In the genomic region with DNA sequence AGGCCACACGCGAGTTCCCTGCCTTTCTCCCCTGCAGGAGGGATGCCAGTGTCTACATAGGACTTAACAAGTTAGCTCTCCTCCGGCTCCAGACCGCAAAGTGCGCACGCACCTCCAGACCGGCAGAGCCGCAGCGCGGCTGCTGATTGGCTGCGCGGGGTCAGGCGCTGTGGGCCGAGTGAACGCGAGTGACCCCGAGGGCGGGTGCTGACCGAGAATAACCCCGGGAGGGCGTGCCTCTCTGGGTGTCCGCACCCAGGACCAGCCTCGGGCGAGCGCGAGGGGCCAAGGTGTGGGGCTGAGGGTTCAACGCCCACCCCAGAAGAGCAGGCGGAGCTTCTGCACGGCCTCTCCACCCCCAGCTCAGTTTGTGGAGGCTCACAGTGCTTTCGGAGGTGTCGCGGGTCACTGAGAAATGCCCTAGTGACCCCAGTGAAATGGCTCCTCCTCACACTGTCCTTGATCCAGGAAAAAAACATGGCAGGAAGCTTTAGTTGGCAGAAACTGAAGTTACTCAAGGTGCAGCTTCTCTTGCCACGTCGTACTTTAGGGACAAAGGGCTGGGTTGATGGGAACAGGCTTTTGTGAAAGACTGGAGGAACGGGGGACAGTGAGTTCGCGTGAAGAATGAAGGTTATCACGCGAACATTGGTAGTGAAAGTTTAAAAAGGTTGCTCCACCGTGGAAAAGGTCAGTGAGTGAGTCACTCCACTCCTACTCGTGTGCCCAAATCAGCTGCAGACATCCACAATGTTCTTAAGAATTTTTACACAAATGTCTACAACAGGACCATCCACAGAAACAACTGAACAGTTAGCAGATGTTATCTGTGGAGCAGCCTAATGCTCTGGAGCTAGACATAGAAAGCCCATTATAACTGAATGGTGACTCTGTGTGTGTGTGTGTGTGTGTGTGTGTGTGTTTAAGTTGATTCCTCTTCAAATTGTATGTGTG, we compare ENCODE assay signal across 8 mouse cellular contexts. TPM values are rescaled to one million over a fixed set of nuclear protein-coding genes. Genes with fewer than 3 reads are reported as not detected.
DNase-seq lines count a peak whose midpoint lies in the region; ATAC-seq and TF ChIP-seq lines count a peak whose summit lies in the region.

No protein-coding gene starts in this region.

- no peaks in the 10 kb centered on the region for H3K9me3 ChIP-seq in E14TG2a.4 (ENCODE audit: low read length)
- no peaks in the 10 kb centered on the region for H3K9me3 ChIP-seq in forebrain, embryonic 13.5 days (replicated peaks)
- no peaks in the 10 kb centered on the region for H3K9me3 ChIP-seq in liver, embryonic 15.5 days (replicated peaks)
- H3K9me3 ChIP-seq in neural tube, embryonic 11.5 days (ENCODE audit: control insufficient read depth, low read length), result no peaks in the 10 kb centered on the region
- H3K9me3 ChIP-seq in stomach, embryonic 16.5 days (replicated peaks; ENCODE audit: control insufficient read depth, low read length), result no peaks in the 10 kb centered on the region

- intact Hi-C loops in heart, postnatal 10 days (cut with DNase I), result no loop called here

- peaks cover 50% of the 10 kb centered on the region for H3K4me1 ChIP-seq in E14TG2a.4 (replicated peaks; ENCODE audit: low read depth, low read length)
- H3K4me1 ChIP-seq in forebrain, embryonic 13.5 days, result peaks cover 16% of the 10 kb centered on the region
- peaks cover 85% of the 10 kb centered on the region for H3K4me1 ChIP-seq in liver, embryonic 15.5 days (replicated peaks)
- peaks cover 9% of the 10 kb centered on the region; the same call in 1 of the 2 replicates for H3K4me1 ChIP-seq in neural tube, embryonic 11.5 days (ENCODE audit: control insufficient read depth, insufficient read depth, low read length)
- peaks cover 17% of the 10 kb centered on the region for H3K4me1 ChIP-seq in stomach, embryonic 16.5 days (ENCODE audit: control insufficient read depth, insufficient read depth, low read length)

- WGBS in forebrain, embryonic 13.5 days, result 4% methylated on average over 41 of the region's 41 CpGs
- WGBS in liver, embryonic 15.5 days (ENCODE audit: insufficient replicate concordance), result 2% methylated on average over 41 of the region's 41 CpGs
- 5% methylated on average over 41 of the region's 41 CpGs for WGBS in neural tube, embryonic 11.5 days
- WGBS in stomach, embryonic 16.5 days, result 2% methylated on average over 41 of the region's 41 CpGs

- peak overlapping the region; percentile 77 for H3K9ac ChIP-seq in forebrain, embryonic 13.5 days
- peak overlapping the region; percentile 65 for H3K9ac ChIP-seq in liver, embryonic 15.5 days
- H3K9ac ChIP-seq in neural tube, embryonic 11.5 days (ENCODE audit: low read length), result peak overlapping the region; percentile 65
- H3K9ac ChIP-seq in stomach, embryonic 16.5 days (ENCODE audit: low read length), result peak overlapping the region; percentile 74

- H3K27me3 ChIP-seq in E14TG2a.4 (ENCODE audit: insufficient read depth, low read length), result no peaks in the 10 kb centered on the region
- H3K27me3 ChIP-seq in forebrain, embryonic 13.5 days, result no peaks in the 10 kb centered on the region
- H3K27me3 ChIP-seq in liver, embryonic 15.5 days, result no peaks in the 10 kb centered on the region
- no peaks in the 10 kb centered on the region for H3K27me3 ChIP-seq in neural tube, embryonic 11.5 days (ENCODE audit: control insufficient read depth, insufficient read depth, low read length)
- no peaks in the 10 kb centered on the region for H3K27me3 ChIP-seq in stomach, embryonic 16.5 days (ENCODE audit: control insufficient read depth, insufficient read depth, low read length)

- H3K4me3 ChIP-seq in E14TG2a.4 (replicated peaks; ENCODE audit: low read length), result peak overlapping the region; percentile 79
- peak overlapping the region; percentile 65 for H3K4me3 ChIP-seq in forebrain, embryonic 13.5 days
- peak overlapping the region; percentile 64 for H3K4me3 ChIP-seq in liver, embryonic 15.5 days (replicated peaks)
- H3K4me3 ChIP-seq in neural tube, embryonic 11.5 days (ENCODE audit: low read depth, low read length), result peak overlapping the region; percentile 44
- H3K4me3 ChIP-seq in stomach, embryonic 16.5 days (replicated peaks; ENCODE audit: low read length), result peak overlapping the region; percentile 60

- H3K4me2 ChIP-seq in forebrain, embryonic 13.5 days, result peak overlapping the region; percentile 79
- H3K4me2 ChIP-seq in liver, embryonic 15.5 days, result peak overlapping the region; percentile 92
- H3K4me2 ChIP-seq in neural tube, embryonic 11.5 days (ENCODE audit: low read depth), result peak overlapping the region; percentile 68
- H3K4me2 ChIP-seq in stomach, embryonic 16.5 days (ENCODE audit: low read depth, low read length), result peak overlapping the region; percentile 63

- TF ChIP-seq CTCF in E14TG2a.4 (conservative IDR thresholded peaks at IDR 0.05; ENCODE audit: low read length), result no peak

- no peaks in the 10 kb centered on the region for H3K36me3 ChIP-seq in E14TG2a.4 (ENCODE audit: insufficient read depth, low read length)
- no peaks in the 10 kb centered on the region for H3K36me3 ChIP-seq in forebrain, embryonic 13.5 days (ENCODE audit: poor library complexity, severe bottlenecking)
- no peaks in the 10 kb centered on the region for H3K36me3 ChIP-seq in liver, embryonic 15.5 days (replicated peaks)
- H3K36me3 ChIP-seq in neural tube, embryonic 11.5 days (ENCODE audit: control insufficient read depth, insufficient read depth, low read length), result no peaks in the 10 kb centered on the region
- no peaks in the 10 kb centered on the region for H3K36me3 ChIP-seq in stomach, embryonic 16.5 days (ENCODE audit: control insufficient read depth, insufficient read depth, low read length)

- peak; percentile 99 for ATAC-seq in cerebellum, adult (ENCODE audit: insufficient number of reproducible peaks, low FRiP score, low TSS enrichment)
- peak; percentile 99 for ATAC-seq in forebrain, embryonic 13.5 days
- ATAC-seq in liver, embryonic 15.5 days (ENCODE audit: insufficient read depth), result peak; percentile 97
- peak; percentile 93 for ATAC-seq in neural tube, embryonic 11.5 days (ENCODE audit: insufficient read depth, low FRiP score, low TSS enrichment)
- peak; percentile 98 for ATAC-seq in stomach, embryonic 16.5 days (ENCODE audit: insufficient read depth, low FRiP score)

- H3K27ac ChIP-seq in forebrain, embryonic 13.5 days, result peak overlapping the region; percentile 65
- peak overlapping the region; percentile 94 for H3K27ac ChIP-seq in liver, embryonic 15.5 days (replicated peaks)
- peak overlapping the region; percentile 76 for H3K27ac ChIP-seq in neural tube, embryonic 11.5 days (ENCODE audit: low read depth, low read length)
- H3K27ac ChIP-seq in stomach, embryonic 16.5 days (ENCODE audit: low read length), result peak overlapping the region; percentile 81

- peak; percentile 95 to 96 for DNase-seq in heart, postnatal 10 days
- peak; percentile 95 to 97 for DNase-seq in kidney, postnatal 4 days
- peak; percentile 94 for DNase-seq in neural tube, embryonic 11.5 days (ENCODE audit: low spot score)

RNA-seq across cellular contexts. Expression of a gene that starts 18.9 kb away (rescaled TPM):
- 3.0 and 4.5 TPM in 2 replicates for polyA plus RNA-seq in forebrain, embryonic 13.5 days (2015; fragmentation: Nextera tagmentation; extraction: Ambion mirVana)
- total RNA-seq in heart, postnatal 10 days (2021), result 10 to 100 TPM; 19.7 to 30.1 TPM
- 17.6 and 17.8 TPM in 2 replicates for polyA plus RNA-seq in liver, embryonic 15.5 days (2015; fragmentation: Nextera tagmentation; extraction: Ambion mirVana)
- polyA plus RNA-seq in neural tube, embryonic 11.5 days (2014; fragmentation: Nextera tagmentation; extraction: Ambion mirVana), result 15.0 and 15.2 TPM in 2 replicates
- 4.5 and 5.1 TPM in 2 replicates for polyA plus RNA-seq in stomach, embryonic 16.5 days (2015; fragmentation: Nextera tagmentation; extraction: Ambion mirVana)

RNA-seq across cellular contexts. Expression of a gene that starts 55.9 kb away (rescaled TPM):
- polyA plus RNA-seq in forebrain, embryonic 13.5 days (2015; fragmentation: Nextera tagmentation; extraction: Ambion mirVana), result 0.16 and 0.23 TPM in 2 replicates
- total RNA-seq in heart, postnatal 10 days (2021), result 10 to 100 TPM; 44.0 to 67.2 TPM
- polyA plus RNA-seq in liver, embryonic 15.5 days (2015; fragmentation: Nextera tagmentation; extraction: Ambion mirVana), result 0.03 TPM in 1 of 2 replicates, not detected in the other
- polyA plus RNA-seq in neural tube, embryonic 11.5 days (2014; fragmentation: Nextera tagmentation; extraction: Ambion mirVana), result not detected in 2 replicates
- 0.14 and 0.39 TPM in 2 replicates for polyA plus RNA-seq in stomach, embryonic 16.5 days (2015; fragmentation: Nextera tagmentation; extraction: Ambion mirVana)

Comparison
In these comparisons a context has a peak if more than half of its experiments do, and no peak if none do; other contexts are left out.
1. Peak in every context shown above with its lines: DNase-seq, ATAC-seq, H3K4me3 ChIP-seq and H3K27ac ChIP-seq.